Mouse (Mus musculus) intestine, postnatal 0 days (tissue): ENCODE data around the gene C1galt1. TPM values are rescaled to one million over a fixed set of nuclear protein-coding genes. Genes with fewer than 3 reads are reported as not detected.

ENCODE experiments used
- ATAC-seq: fragments of 200-750 bp; cut with Nextera tagmentation; 2 replicates; pipeline ENCODE4 v1.8.0; 2017; ENCODE audit warnings: mild to moderate bottlenecking, moderate TSS enrichment, moderate library complexity
- H3K27ac ChIP-seq: fragments of 300-500 bp; sonication (generic); 2 replicates; pipeline ENCODE4 v1.5.1; 2014; ENCODE audit warnings: mild to moderate bottlenecking, low read depth, low read length, moderate library complexity
- H3K27me3 ChIP-seq: fragments of 300-500 bp; sonication (generic); replicated peaks from 2 replicates; pipeline ENCODE4 v1.6.1; 2014; ENCODE audit warnings: low read length, mixed read lengths; ENCODE audit not compliant: control insufficient read depth, insufficient read depth
- H3K36me3 ChIP-seq: fragments of 300-500 bp; sonication (generic); 2 replicates; pipeline ENCODE4 v1.6.1; 2014; ENCODE audit warnings: mild to moderate bottlenecking, moderate library complexity; ENCODE audit not compliant: control insufficient read depth, insufficient read depth
- H3K4me1 ChIP-seq: fragments of 300-500 bp; sonication (generic); replicated peaks from 2 replicates; pipeline ENCODE4 v1.6.1; 2014; ENCODE audit warnings: antibody characterized with exemption, low read length, mixed read lengths; ENCODE audit not compliant: control insufficient read depth, insufficient read depth
- H3K4me2 ChIP-seq: fragments of 300-500 bp; sonication (generic); replicated peaks from 2 replicates; pipeline ENCODE4 v1.6.1; 2014; ENCODE audit warnings: low read depth, mild to moderate bottlenecking, moderate library complexity
- H3K4me3 ChIP-seq: fragments of 300-500 bp; sonication (generic); 2 replicates; pipeline ENCODE4 v1.5.1; 2014; ENCODE audit warnings: low read depth, low read length
- H3K9ac ChIP-seq: fragments of 300-500 bp; sonication (generic); 2 replicates; pipeline ENCODE4 v1.6.1; 2014; ENCODE audit warnings: mild to moderate bottlenecking, low read depth, low read length
- H3K9me3 ChIP-seq: fragments of 300-500 bp; sonication (generic); 2 replicates; pipeline ENCODE4 v1.6.1; 2016; ENCODE audit warnings: mixed run types; ENCODE audit not compliant: control insufficient read depth
- CTCF ChIP-seq: sonication (generic); IDR thresholded peaks from 2 replicates; pipeline ENCODE4 v1.5.1; 2016; ENCODE audit warnings: low read depth, mild to moderate bottlenecking, control low read depth, antibody characterized with exemption, moderate library complexity
- WGBS: fragments of 180-500 bp; shearing (Covaris S2); extraction: QIAGEN DNeasy Blood & Tissue Kit; methylation state at CpG from one replicate; pipeline ENCODE4 v1.1.7; 2014; 5-methylcytosine and 5-hydroxymethylcytosine counted together
- polyA plus RNA-seq: library from polyadenylated mRNA; unstranded; fragments of >200 nt; fragmentation: Nextera tagmentation; extraction: Ambion mirVana; gene quantifications from 2 replicates; pipeline ENCODE4 v1.2.1, GENCODE M21; 2015

Gene C1galt1
- polyA plus RNA-seq, 1 experiment from 2014 or later = 8.3 TPM

GRCm38 (mm10) chr6:7847890-7848508, 3.4 kb downstream of the C1galt1 start:
- 33% methylated on average over 6 of the region's 6 CpGs for WGBS
- H3K4me2 ChIP-seq = peak overlapping the region; percentile 51
- peak; percentile 80 for ATAC-seq
- TF ChIP-seq CTCF = no peak
- peak overlapping the region; percentile 11 for H3K4me3 ChIP-seq
- no peaks in the 10 kb centered on the region for H3K9me3 ChIP-seq
- no peaks in the 10 kb centered on the region for H3K27me3 ChIP-seq
- no peak overlapping the region for H3K9ac ChIP-seq
- peak overlapping the region; percentile 88 for H3K27ac ChIP-seq
- H3K4me1 ChIP-seq = peaks cover 6% of the 10 kb centered on the region
- H3K36me3 ChIP-seq = no peaks in the 10 kb centered on the region

GRCm38 (mm10) chr6:7848714-7849113, 4.1 kb downstream of the C1galt1 start:
- Histone ChIP-seq H3K27me3 (no peaks in the 10 kb centered on the region), H3K4me3 (no peak overlapping the region), H3K9me3 (no peaks in the 10 kb centered on the region), H3K4me1 (peaks cover 6% of the 10 kb centered on the region), H3K9ac (no peak overlapping the region), H3K36me3 (no peaks in the 10 kb centered on the region), H3K27ac (peak overlapping the region; percentile 88), H3K4me2 (peak overlapping the region; percentile 51)
- 71% methylated on average over 9 of the region's 9 CpGs for WGBS
- TF ChIP-seq CTCF = no peak
- ATAC-seq = no peak

- 76% methylated on average over 2 of the region's 2 CpGs for WGBS
- H3K27me3 ChIP-seq = no peaks in the 10 kb centered on the region
- ATAC-seq = no peak
- no peak overlapping the region for H3K27ac ChIP-seq
- no peaks in the 10 kb centered on the region for H3K36me3 ChIP-seq
- no peak overlapping the region for H3K9ac ChIP-seq
- TF ChIP-seq CTCF = no peak
- H3K4me2 ChIP-seq = no peak overlapping the region
- no peaks in the 10 kb centered on the region for H3K9me3 ChIP-seq
- peaks cover 6% of the 10 kb centered on the region; the same call in 1 of the 2 replicates for H3K4me1 ChIP-seq
- no peak overlapping the region for H3K4me3 ChIP-seq
These were observed 6.4 kb downstream of the C1galt1 start for GRCm38 (mm10) chr6:7851036-7851435.

GRCm38 (mm10) chr6:7852919-7853318, 8.3 kb downstream of the C1galt1 start:
- WGBS = 60% methylated on average over 1 of the region's 1 CpGs
- Histone ChIP-seq H3K9me3 (no peaks in the 10 kb centered on the region), H3K36me3 (no peaks in the 10 kb centered on the region), H3K4me2 (no peak overlapping the region), H3K27me3 (no peaks in the 10 kb centered on the region), H3K27ac (no peak overlapping the region), H3K9ac (no peak overlapping the region), H3K4me1 (no peaks in the 10 kb centered on the region), H3K4me3 (no peak overlapping the region)
- TF ChIP-seq CTCF = no peak
- no peak for ATAC-seq

- WGBS = 85% methylated on average over 3 of the region's 3 CpGs
- Histone ChIP-seq H3K4me2 (no peak overlapping the region), H3K9me3 (no peaks in the 10 kb centered on the region), H3K27ac (no peak overlapping the region), H3K4me1 (no peaks in the 10 kb centered on the region), H3K4me3 (no peak overlapping the region), H3K36me3 (no peaks in the 10 kb centered on the region), H3K9ac (no peak overlapping the region), H3K27me3 (no peaks in the 10 kb centered on the region)
- no peak for TF ChIP-seq CTCF
- no peak for ATAC-seq
These were observed 8.8 kb downstream of the C1galt1 start for GRCm38 (mm10) chr6:7853461-7853860.

- Histone ChIP-seq H3K4me1 (no peaks in the 10 kb centered on the region), H3K4me2 (no peak overlapping the region), H3K36me3 (no peaks in the 10 kb centered on the region), H3K4me3 (no peak overlapping the region), H3K9ac (no peak overlapping the region), H3K9me3 (no peaks in the 10 kb centered on the region), H3K27me3 (no peaks in the 10 kb centered on the region), H3K27ac (no peak overlapping the region)
- ATAC-seq = no peak
- TF ChIP-seq CTCF = peak; percentile 33
- 62% methylated on average over 5 of the region's 5 CpGs for WGBS
These were observed 12.1 kb downstream of the C1galt1 start for GRCm38 (mm10) chr6:7856682-7857290.
